Mouse (Mus musculus): Measurements from ENCODE around the gene Hdac4.

GRCm38 (mm10) chr1:92042126-92042525 is 153.4 kb downstream of the Hdac4 start:
- TF ChIP-seq CTCF (IDR thresholded peaks at IDR 0.05; ENCODE audit: extremely low read depth, insufficient read depth, insufficient read length, insufficient replicate concordance) (no peak), POLR2A (IDR thresholded peaks at IDR 0.05; ENCODE audit: low read depth, low read length) (no peak)
